Mouse (Mus musculus) adipose tissue, adult 10 weeks (tissue): ENCODE measurements around the gene Olfr1457. TPM values are rescaled to one million over a fixed set of nuclear protein-coding genes. Genes with fewer than 3 reads are reported as not detected.

Experiments
- polyA plus RNA-seq: library from polyadenylated mRNA; stranded (reverse); fragments of 350-450 nt; fragmentation: Illumina TruSeq; extraction: RNeasy Lipid Tissue Mini Kit (QIAGEN cat#74804); gene quantifications from one replicate; pipeline ENCODE4 v1.2.3, GENCODE M21; 2014; ENCODE audit warnings: low read depth, low replicate concordance

The Olfr1457 gene
- polyA plus RNA-seq, result not detected

GRCm38 (mm10) chr19:13097791-13098190 lies at the start of gene Olfr1457:
Gene Olfr1457 (minus strand): TSS chr19:13097891.

DNA sequence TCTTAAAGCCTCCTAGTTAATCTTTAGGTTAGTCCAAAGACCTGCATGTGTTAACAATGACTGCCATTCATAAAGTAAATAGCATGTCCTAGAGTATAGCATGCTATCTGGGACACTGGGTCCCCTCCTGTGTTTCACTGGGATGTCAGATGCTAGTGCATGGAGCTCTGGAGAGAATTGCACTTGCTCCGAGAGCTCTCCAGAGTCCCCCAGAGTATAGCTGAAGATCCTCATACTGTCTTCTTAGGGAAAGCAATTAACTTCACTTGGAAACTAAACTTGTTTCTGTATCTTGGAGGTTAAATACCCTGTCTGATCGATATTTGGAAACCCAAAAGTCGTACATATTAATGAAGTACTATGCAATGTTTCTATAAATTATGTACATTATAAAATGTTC lies 9.0 kb upstream of the Olfr1457 start, which contains the start of gene Olfr1458:
TSS of gene Olfr1458 (minus strand) at position 101 of the 400 bp plus-strand sequence.

GRCm38 (mm10) chr19:13060310-13060709 lies 37.4 kb downstream of the Olfr1457 start, which contains the start of gene Olfr1454:
Gene Olfr1454 (plus strand): TSS chr19:13060610.

Other genes starting within 250 kb of the Olfr1457 start
- gene Olfr1444, start 240.6 kb downstream of the Olfr1457 start, polyA plus RNA-seq, result not detected
- gene Olfr1445, start 214.0 kb downstream of the Olfr1457 start, polyA plus RNA-seq, result not detected
- gene Olfr1446, start 204.4 kb downstream of the Olfr1457 start, polyA plus RNA-seq, result not detected
- not detected for gene Olfr1447, start 194.1 kb downstream of the Olfr1457 start, polyA plus RNA-seq
- not detected for gene Olfr1448, start 173.5 kb downstream of the Olfr1457 start, polyA plus RNA-seq
- gene Olfr1449, start 167.1 kb downstream of the Olfr1457 start, polyA plus RNA-seq, result not detected
- not detected for gene Olfr1450, start 147.6 kb downstream of the Olfr1457 start, polyA plus RNA-seq
- gene Olfr1451, start 102.9 kb downstream of the Olfr1457 start, polyA plus RNA-seq, result not detected
- not detected for gene Olfr1453, start 69.6 kb downstream of the Olfr1457 start, polyA plus RNA-seq
- not detected for gene Olfr1454, start 37.3 kb downstream of the Olfr1457 start, polyA plus RNA-seq
- gene Olfr1458, start 8.9 kb upstream of the Olfr1457 start, polyA plus RNA-seq, result not detected
- gene Olfr1459, start 51.7 kb upstream of the Olfr1457 start, polyA plus RNA-seq, result not detected
- gene Olfr1461, start 65.1 kb upstream of the Olfr1457 start, polyA plus RNA-seq, result not detected
- not detected for gene Olfr1462, start 87.8 kb upstream of the Olfr1457 start, polyA plus RNA-seq
- gene Olfr1463, start 133.4 kb upstream of the Olfr1457 start, polyA plus RNA-seq, result not detected
- gene Olfr1465, start 217.7 kb upstream of the Olfr1457 start, polyA plus RNA-seq, result not detected
- gene Olfr1466, start 241.0 kb upstream of the Olfr1457 start, polyA plus RNA-seq, result not detected